Mouse (Mus musculus) neural tube, embryonic 13.5 days (tissue): Measurements from ENCODE around the gene Gpatch1. TPM values are rescaled to one million over a fixed set of nuclear protein-coding genes. Genes with fewer than 3 reads are reported as not detected.
"Not testable (repeated sequence)": the region's sequence is repeated elsewhere in the genome, so short reads cannot be mapped to it uniquely, and the experiment has no call there.

ENCODE experiments used
- ATAC-seq: fragments of 200-750 bp; cut with Nextera tagmentation; 2 replicates; pipeline ENCODE4 v1.8.0; 2017; ENCODE audit warnings: low read depth, mild to moderate bottlenecking, moderate TSS enrichment, moderate library complexity
- H3K27ac ChIP-seq: fragments of 300-500 bp; sonication (generic); replicated peaks from 2 replicates; pipeline ENCODE4 v1.5.1; 2015; ENCODE audit warnings: moderate library complexity, mild to moderate bottlenecking, inconsistent platforms
- H3K27me3 ChIP-seq: fragments of 300-500 bp; sonication (generic); 2 replicates; pipeline ENCODE4 v1.6.1; 2015; ENCODE audit warnings: mild to moderate bottlenecking, inconsistent platforms
- H3K36me3 ChIP-seq: fragments of 300-500 bp; sonication (generic); 2 replicates; pipeline ENCODE4 v1.6.1; 2015; ENCODE audit warnings: mild to moderate bottlenecking, inconsistent platforms
- H3K4me1 ChIP-seq: fragments of 300-500 bp; sonication (generic); replicated peaks from 2 replicates; pipeline ENCODE4 v1.6.1; 2015; ENCODE audit warnings: inconsistent platforms
- H3K4me2 ChIP-seq: fragments of 300-500 bp; sonication (generic); 2 replicates; pipeline ENCODE4 v1.6.1; 2015; ENCODE audit warnings: inconsistent platforms, mild to moderate bottlenecking, moderate library complexity
- H3K4me3 ChIP-seq: fragments of 300-500 bp; sonication (generic); 2 replicates; pipeline ENCODE4 v1.5.1; 2015; ENCODE audit warnings: mild to moderate bottlenecking, inconsistent platforms
- H3K9ac ChIP-seq: fragments of 300-500 bp; sonication (generic); 2 replicates; pipeline ENCODE4 v1.6.1; 2015; ENCODE audit warnings: moderate library complexity, mild to moderate bottlenecking, inconsistent platforms
- H3K9me3 ChIP-seq: fragments of 300-500 bp; sonication (generic); 2 replicates; pipeline ENCODE4 v1.6.1; 2016; ENCODE audit warnings: inconsistent platforms
- WGBS: fragments of 180-500 bp; shearing (Covaris S2); methylation state at CpG from one replicate; pipeline ENCODE4 v1.1.7; 2015; 5-methylcytosine and 5-hydroxymethylcytosine counted together
- polyA plus RNA-seq: library from polyadenylated mRNA; unstranded; fragments of >200 nt; fragmentation: Nextera tagmentation; extraction: Ambion mirVana; gene quantifications from 2 replicates; pipeline ENCODE4 v1.2.1, GENCODE M21; 2015

Gene Gpatch1
- polyA plus RNA-seq, 1 experiment from 2014 or later: 19.3 TPM

- Histone ChIP-seq H3K4me2 (no peak overlapping the region), H3K36me3 (no peaks in the 10 kb centered on the region), H3K27ac (no peak overlapping the region), H3K9me3 (no peaks in the 10 kb centered on the region), H3K4me3 (no peak overlapping the region), H3K27me3 (no peaks in the 10 kb centered on the region), H3K9ac (no peak overlapping the region), H3K4me1 (0 out of 2 replicates have a peak, but pooled peaks cover 6% of the 10 kb centered on the region)
- no peak for ATAC-seq
- WGBS: 12% methylated on average over 7 of the region's 7 CpGs
These were observed 53.5 kb downstream of the Gpatch1 start for GRCm38 (mm10) chr7:35264746-35265145.

DNA sequence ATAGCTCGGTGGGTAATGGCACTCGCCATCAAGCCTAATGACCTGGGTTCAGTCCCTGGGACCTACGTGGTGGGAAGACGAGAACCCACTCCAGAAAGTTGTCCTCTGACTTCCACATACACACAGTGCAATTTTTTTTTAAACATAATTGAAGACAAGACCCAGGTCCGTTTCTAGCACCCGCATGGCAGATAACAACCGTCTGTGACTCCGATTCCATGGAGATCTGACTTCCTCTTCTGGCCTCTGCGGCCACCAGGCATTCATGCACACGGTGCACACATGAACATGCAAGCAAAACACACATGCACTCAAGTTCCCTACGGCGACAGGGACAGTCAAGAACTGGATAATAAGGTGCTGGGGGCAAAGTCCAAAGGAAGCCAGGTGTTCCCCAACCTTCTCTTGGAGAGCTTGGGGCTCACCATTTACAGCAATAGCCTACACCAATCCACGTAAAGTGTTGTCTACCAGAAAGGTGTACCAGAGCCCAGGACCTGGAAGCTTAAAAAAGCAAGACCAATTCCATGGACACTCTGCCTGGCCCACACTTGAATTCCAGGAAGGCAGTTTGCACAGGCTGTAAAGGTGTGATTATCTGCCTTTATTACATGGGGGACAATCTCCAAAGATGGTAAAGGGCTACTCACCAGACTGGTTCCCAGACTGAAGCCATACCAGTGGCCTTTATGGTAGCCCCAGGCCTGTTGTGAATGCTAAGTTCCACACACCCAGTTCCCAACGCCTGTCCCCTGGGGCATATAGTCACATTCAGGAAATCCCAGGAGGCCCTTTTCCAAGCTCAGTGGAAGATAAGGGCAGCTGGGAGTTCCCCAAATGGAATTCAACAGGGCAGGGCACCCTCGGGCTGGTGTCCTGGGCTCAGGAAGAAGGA is 54.4 kb downstream of the Gpatch1 start:
- no peak for ATAC-seq
- WGBS: 82% methylated on average over 15 of the region's 15 CpGs
- H3K4me3 ChIP-seq: no peak overlapping the region
- H3K4me2 ChIP-seq: no peak overlapping the region
- H3K27ac ChIP-seq: no peak overlapping the region
- H3K9me3 ChIP-seq: no peaks in the 10 kb centered on the region
- H3K4me1 ChIP-seq: no peaks in the 10 kb centered on the region
- H3K36me3 ChIP-seq: no peaks in the 10 kb centered on the region
- no peaks in the 10 kb centered on the region for H3K27me3 ChIP-seq
- H3K9ac ChIP-seq: no peak overlapping the region

GRCm38 (mm10) chr7:35259384-35259783 is 58.9 kb downstream of the Gpatch1 start:
- Histone ChIP-seq H3K36me3 (no peaks in the 10 kb centered on the region), H3K4me1 (no peaks in the 10 kb centered on the region), H3K9ac (no peak overlapping the region), H3K27ac (no peak overlapping the region), H3K27me3 (no peaks in the 10 kb centered on the region), H3K4me2 (no peak overlapping the region), H3K4me3 (no peak overlapping the region), H3K9me3 (no peaks in the 10 kb centered on the region)
- no peak for ATAC-seq
- 81% methylated on average over 8 of the region's 8 CpGs for WGBS

GRCm38 (mm10) chr7:35258294-35258693 is 59.9 kb downstream of the Gpatch1 start:
- Histone ChIP-seq H3K27ac (no peak overlapping the region), H3K9ac (no peak overlapping the region), H3K4me3 (no peak overlapping the region), H3K4me1 (no peaks in the 10 kb centered on the region), H3K27me3 (no peaks in the 10 kb centered on the region), H3K36me3 (no peaks in the 10 kb centered on the region), H3K9me3 (no peaks in the 10 kb centered on the region), H3K4me2 (no peak overlapping the region)
- ATAC-seq: no peak
- 54% methylated on average over 7 of the region's 7 CpGs for WGBS

- Histone ChIP-seq H3K4me3 (peak overlapping the region; percentile 21; the same call in 1 of the 2 replicates), H3K9me3 (no peaks in the 10 kb centered on the region), H3K27me3 (no peaks in the 10 kb centered on the region), H3K4me1 (peaks cover 6% of the 10 kb centered on the region), H3K36me3 (no peaks in the 10 kb centered on the region), H3K9ac (peak overlapping the region; percentile 53), H3K27ac (no peak overlapping the region), H3K4me2 (peak overlapping the region; percentile 45)
- 12% methylated on average over 12 of the region's 13 CpGs for WGBS
- ATAC-seq: peak; percentile 75
These were observed 66.1 kb downstream of the Gpatch1 start for GRCm38 (mm10) chr7:35252041-35252558.

GRCm38 (mm10) chr7:35237935-35238334 is 80.3 kb downstream of the Gpatch1 start:
- not testable (repeated sequence) for ATAC-seq

DNA sequence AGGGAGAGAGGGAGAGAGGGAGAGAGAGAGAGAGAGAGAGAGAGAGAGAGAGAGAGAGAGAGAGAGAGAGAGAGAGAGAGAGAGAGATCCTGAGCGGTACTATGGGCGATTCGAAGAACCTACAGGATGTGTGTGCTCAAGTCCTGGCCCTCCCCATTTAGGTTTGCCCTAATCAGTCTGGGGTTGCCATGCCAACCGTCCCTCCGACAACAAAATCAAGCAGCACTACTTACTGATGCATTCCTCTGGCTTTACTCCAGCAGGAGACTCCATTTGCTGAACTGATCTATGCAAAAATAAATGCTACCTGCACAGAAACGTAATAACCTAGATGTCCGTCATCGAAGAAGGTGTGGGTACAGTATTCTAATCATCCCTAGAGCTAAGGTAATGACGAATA is 82.9 kb downstream of the Gpatch1 start:
- peak overlapping the region; percentile 62 for H3K4me2 ChIP-seq
- peak overlapping the region; percentile 87 for H3K27ac ChIP-seq
- no peaks in the 10 kb centered on the region for H3K9me3 ChIP-seq
- peaks cover 15% of the 10 kb centered on the region for H3K4me1 ChIP-seq
- H3K4me3 ChIP-seq: peak overlapping the region; percentile 54
- WGBS: 18% methylated on average over 9 of the region's 9 CpGs
- peak; percentile 86 for ATAC-seq
- H3K27me3 ChIP-seq: no peaks in the 10 kb centered on the region
- H3K36me3 ChIP-seq: no peaks in the 10 kb centered on the region
- peak overlapping the region; percentile 69 for H3K9ac ChIP-seq

More at GRCm38 (mm10) chr7:35237935-35238334, 80.3 kb downstream of the Gpatch1 start:
- H3K4me2 ChIP-seq, H3K27ac ChIP-seq, H3K27me3 ChIP-seq, H3K9ac ChIP-seq, H3K36me3 ChIP-seq, H3K4me3 ChIP-seq, H3K9me3 ChIP-seq: not testable (repeated sequence)
- 68% methylated on average over 2 of the region's 3 CpGs for WGBS
- H3K4me1 ChIP-seq: peaks cover 15% of the 10 kb centered on the region

DNA sequence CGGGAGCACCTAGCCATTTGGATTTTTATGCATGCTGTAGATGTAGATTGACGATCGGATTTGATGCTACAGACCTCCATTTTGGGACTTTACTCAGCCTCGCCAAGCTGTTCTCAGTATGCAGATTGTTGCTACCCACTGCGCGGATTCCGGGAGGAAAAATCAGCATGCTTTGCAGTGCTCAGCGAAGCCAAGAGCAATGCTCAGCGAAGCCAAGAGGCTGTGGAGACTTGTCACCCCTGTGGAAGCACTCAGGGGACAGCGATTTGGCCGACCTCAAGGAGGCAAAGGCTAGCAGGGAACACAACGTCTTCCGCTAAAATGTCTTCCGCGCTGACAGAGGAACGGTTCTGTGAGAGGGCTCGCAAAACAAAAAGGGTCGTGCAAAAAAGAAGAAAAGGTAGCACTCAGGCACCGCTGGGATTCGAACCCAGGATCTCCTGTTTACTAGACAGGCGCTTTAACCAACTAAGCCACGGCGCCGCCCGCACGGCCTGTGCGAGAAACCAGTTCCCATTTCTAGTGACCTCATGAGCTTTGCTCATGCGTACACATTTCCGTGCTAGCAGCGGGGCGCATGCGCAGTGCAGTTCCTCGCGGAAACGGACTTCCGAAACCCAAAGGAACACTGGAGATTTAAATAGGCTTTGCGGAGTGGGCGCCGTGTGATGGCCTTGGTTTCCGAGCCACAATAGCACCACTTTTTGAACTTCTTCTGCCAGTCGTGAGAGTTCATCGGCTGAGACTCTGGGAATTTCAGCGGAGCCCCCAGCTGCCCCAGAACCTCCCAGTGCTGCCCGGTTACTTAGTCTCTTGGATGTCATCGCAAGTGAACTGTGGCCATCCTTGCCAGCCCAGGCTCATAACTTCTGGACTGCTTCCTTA is 83.6 kb downstream of the Gpatch1 start:
- peak; percentile 95 for ATAC-seq
- Histone ChIP-seq H3K27me3 (no peaks in the 10 kb centered on the region), H3K36me3 (no peaks in the 10 kb centered on the region), H3K4me2 (peak overlapping the region; percentile 62), H3K4me3 (peak overlapping the region; percentile 54), H3K27ac (peak overlapping the region; percentile 93), H3K9ac (peak overlapping the region; percentile 73), H3K9me3 (no peaks in the 10 kb centered on the region), H3K4me1 (peaks cover 15% of the 10 kb centered on the region)
- under 1% methylated on average over 45 of the region's 45 CpGs for WGBS

- 45% methylated on average over 12 of the region's 12 CpGs for WGBS
- Histone ChIP-seq H3K9me3 (no peaks in the 10 kb centered on the region), H3K4me1 (peaks cover 15% of the 10 kb centered on the region), H3K27ac (peak overlapping the region; percentile 93), H3K4me2 (peak overlapping the region; percentile 54), H3K27me3 (no peaks in the 10 kb centered on the region), H3K36me3 (no peaks in the 10 kb centered on the region), H3K9ac (peak overlapping the region; percentile 73), H3K4me3 (peak overlapping the region; percentile 54)
- no peak for ATAC-seq
These were observed 84.4 kb downstream of the Gpatch1 start for GRCm38 (mm10) chr7:35233861-35234260.

DNA sequence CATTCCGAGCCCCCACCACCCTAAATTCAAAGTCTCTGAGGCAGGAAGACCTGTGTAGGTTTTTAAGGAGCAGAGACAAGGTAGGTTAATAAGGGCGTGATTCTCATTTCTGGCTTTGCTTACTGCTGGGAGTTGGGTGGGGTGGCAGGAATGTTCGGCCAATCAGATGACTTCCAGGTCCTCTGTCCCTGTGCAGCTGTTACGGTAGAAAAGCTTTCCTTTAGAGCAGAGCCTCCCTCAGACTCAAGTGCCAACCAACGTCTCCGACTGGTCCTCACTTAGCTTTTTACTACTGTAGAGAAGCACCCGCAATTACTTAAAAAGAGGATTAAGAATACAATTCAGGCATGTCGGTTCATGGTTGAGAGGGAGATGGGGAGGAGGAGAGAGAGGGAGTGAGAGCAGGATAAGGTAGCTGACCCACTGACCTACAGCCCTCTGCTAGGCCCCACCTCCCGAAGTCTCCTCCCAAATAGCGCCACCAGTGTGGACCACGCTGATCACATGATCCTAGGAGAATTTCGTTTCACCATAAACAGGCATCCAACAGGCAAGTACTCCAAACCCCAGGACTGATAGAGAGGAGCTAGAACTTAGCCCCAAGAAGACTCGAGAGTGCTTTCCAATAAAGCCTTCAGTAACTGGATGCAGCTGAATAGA is 85.3 kb downstream of the Gpatch1 start:
- Histone ChIP-seq H3K9me3 (no peaks in the 10 kb centered on the region), H3K9ac (no peak overlapping the region), H3K36me3 (no peaks in the 10 kb centered on the region), H3K4me1 (peaks cover 15% of the 10 kb centered on the region), H3K4me2 (no peak overlapping the region), H3K27me3 (no peaks in the 10 kb centered on the region), H3K27ac (no peak overlapping the region), H3K4me3 (no peak overlapping the region)
- WGBS: 35% methylated on average over 13 of the region's 13 CpGs
- ATAC-seq: no peak

GRCm38 (mm10) chr7:35230333-35230732 is 87.9 kb downstream of the Gpatch1 start:
- H3K4me2 ChIP-seq: no peak overlapping the region
- no peaks in the 10 kb centered on the region for H3K9me3 ChIP-seq
- 75% methylated on average over 3 of the region's 3 CpGs for WGBS
- no peak overlapping the region for H3K27ac ChIP-seq
- no peaks in the 10 kb centered on the region for H3K27me3 ChIP-seq
- no peak overlapping the region for H3K9ac ChIP-seq
- no peak overlapping the region for H3K4me3 ChIP-seq
- no peak for ATAC-seq
- H3K4me1 ChIP-seq: peaks cover 8% of the 10 kb centered on the region
- no peaks in the 10 kb centered on the region for H3K36me3 ChIP-seq
